Mouse (Mus musculus) heart, postnatal 0 days (tissue): Measurements from ENCODE around the gene Stab2. TPM values are rescaled to one million over a fixed set of nuclear protein-coding genes. Genes with fewer than 3 reads are reported as not detected.

Experiments
- ATAC-seq: fragments of 200-750 bp; cut with Nextera tagmentation; 2 replicates; pipeline ENCODE4 v1.8.0; 2017; ENCODE audit warnings: low read depth, moderate number of reproducible peaks, moderate library complexity; ENCODE audit not compliant: insufficient read depth
- DNase-seq: peaks from one replicate; pipeline ENCODE4 v3.0.0-alpha.2; 2016; ENCODE audit warnings: low spot score
- H3K27ac ChIP-seq: fragments of 300-500 bp; sonication (generic); 2 replicates; pipeline ENCODE4 v1.5.1; 2014; ENCODE audit warnings: low read depth, mild to moderate bottlenecking
- H3K27me3 ChIP-seq: fragments of 300-500 bp; sonication (generic); 2 replicates; pipeline ENCODE4 v1.6.1; 2014; ENCODE audit warnings: low read length, mixed read lengths; ENCODE audit not compliant: control insufficient read depth, insufficient read depth
- H3K36me3 ChIP-seq: fragments of 300-500 bp; sonication (generic); replicated peaks from 2 replicates; pipeline ENCODE4 v1.6.1; 2014; ENCODE audit warnings: low read length, mixed read lengths; ENCODE audit not compliant: control insufficient read depth, insufficient read depth
- H3K4me1 ChIP-seq: fragments of 300-500 bp; sonication (generic); 2 replicates; pipeline ENCODE4 v1.6.1; 2014; ENCODE audit warnings: antibody characterized with exemption; ENCODE audit not compliant: control insufficient read depth, insufficient read depth
- H3K4me2 ChIP-seq: fragments of 300-500 bp; sonication (generic); 2 replicates; pipeline ENCODE4 v1.6.1; 2014; ENCODE audit warnings: low read depth, mild to moderate bottlenecking, low read length, moderate library complexity
- H3K4me3 ChIP-seq: fragments of 300-500 bp; sonication (generic); 2 replicates; pipeline ENCODE4 v1.5.1; 2014; ENCODE audit warnings: low read depth, low read length
- H3K9ac ChIP-seq: fragments of 300-500 bp; sonication (generic); replicated peaks from 2 replicates; pipeline ENCODE4 v1.6.1; 2014; ENCODE audit warnings: low read depth, low read length, mixed read lengths
- H3K9me3 ChIP-seq: fragments of 300-500 bp; sonication (generic); replicated peaks from 2 replicates; pipeline ENCODE4 v1.6.1; 2016; ENCODE audit warnings: low read length; ENCODE audit not compliant: control insufficient read depth
- CTCF ChIP-seq: IDR thresholded peaks from 2 replicates; pipeline ENCODE4 v1.5.1; 2016; ENCODE audit warnings: antibody characterized with exemption, control low read depth, low read depth
- EP300 ChIP-seq: IDR thresholded peaks from 2 replicates; pipeline ENCODE4 v1.6.1; 2016; ENCODE audit warnings: antibody characterized with exemption, low read depth
- WGBS: fragments of 180-500 bp; shearing (Covaris S2); extraction: QIAGEN DNeasy Blood & Tissue Kit; methylation state at CpG from one replicate; pipeline ENCODE4 v1.1.7; 2014; 5-methylcytosine and 5-hydroxymethylcytosine counted together
- polyA plus RNA-seq: library from polyadenylated mRNA; unstranded; fragments of >200 nt; fragmentation: Nextera tagmentation; extraction: Ambion mirVana; gene quantifications from 2 replicates; pipeline ENCODE4 v1.2.1, GENCODE M21; 2015
- total RNA-seq: library from RNA; depleted of rRNA; stranded (reverse); fragments of >200 nt; gene quantifications from 2 replicates; pipeline ENCODE4 v1.2.3, GENCODE M21; 2014; ENCODE audit warnings: low replicate concordance

Stab2 gene
- total and polyA plus RNA-seq, 2 experiments from 2014 or later = 0.22 to 3.9 TPM

GRCm38 (mm10) chr10:86807362-86807761, 200.5 kb downstream of the Stab2 start:
- H3K9me3 ChIP-seq = no peaks in the 10 kb centered on the region
- H3K4me1 ChIP-seq = peaks cover 17% of the 10 kb centered on the region; the same call in 1 of the 2 replicates
- H3K9ac ChIP-seq = no peak overlapping the region
- H3K4me3 ChIP-seq = no peak overlapping the region
- no peaks in the 10 kb centered on the region for H3K27me3 ChIP-seq
- ATAC-seq (no peak), DNase-seq (no peak)
- TF ChIP-seq CTCF (no peak), EP300 (no peak; the same call in 1 of the 2 replicates)
- no peak overlapping the region for H3K4me2 ChIP-seq
- peak overlapping the region; percentile 56; the same call in 1 of the 2 replicates for H3K27ac ChIP-seq
- WGBS = 100% methylated on average over 1 of the region's 1 CpGs
- H3K36me3 ChIP-seq = peaks cover 10% of the 10 kb centered on the region; the same call in 1 of the 2 replicates

GRCm38 (mm10) chr10:86796073-86796741, 211.6 kb downstream of the Stab2 start:
- H3K4me3 ChIP-seq = no peak overlapping the region
- peaks cover 41% of the 10 kb centered on the region for H3K4me1 ChIP-seq
- H3K9ac ChIP-seq = 0 out of 2 replicates have a peak overlapping the region, but pooled peaks have one; percentile 28
- H3K27me3 ChIP-seq = no peaks in the 10 kb centered on the region
- DNase-seq (no peak), ATAC-seq (no peak)
- WGBS = 87% methylated on average over 5 of the region's 5 CpGs
- TF ChIP-seq CTCF (no peak), EP300 (no peak)
- H3K36me3 ChIP-seq = no peaks in the 10 kb centered on the region
- no peak overlapping the region for H3K4me2 ChIP-seq
- peak overlapping the region; percentile 94 for H3K27ac ChIP-seq
- no peaks in the 10 kb centered on the region for H3K9me3 ChIP-seq

- peak overlapping the region; percentile 28; the same call in 1 of the 2 replicates for H3K9ac ChIP-seq
- H3K4me2 ChIP-seq = peak overlapping the region; percentile 25; the same call in 1 of the 2 replicates
- no peak overlapping the region for H3K4me3 ChIP-seq
- 46% methylated on average over 9 of the region's 9 CpGs for WGBS
- TF ChIP-seq CTCF = no peak
- TF ChIP-seq EP300 = no peak
- no peaks in the 10 kb centered on the region for H3K27me3 ChIP-seq
- no peaks in the 10 kb centered on the region for H3K9me3 ChIP-seq
- DNase-seq (peak; percentile 69), ATAC-seq (peak; percentile 70)
- peak overlapping the region; percentile 94 for H3K27ac ChIP-seq
- H3K4me1 ChIP-seq = peaks cover 44% of the 10 kb centered on the region
- no peaks in the 10 kb centered on the region for H3K36me3 ChIP-seq
Measured at GRCm38 (mm10) chr10:86794794-86795535, 212.9 kb downstream of the Stab2 start.

GRCm38 (mm10) chr10:86794196-86794595, 213.6 kb downstream of the Stab2 start:
- no peak for DNase-seq
- ATAC-seq = no peak
- no peak for TF ChIP-seq CTCF
- no peak for TF ChIP-seq EP300
- Histone ChIP-seq H3K4me1 (peaks cover 44% of the 10 kb centered on the region), H3K9me3 (no peaks in the 10 kb centered on the region), H3K9ac (no peak overlapping the region), H3K4me3 (no peak overlapping the region), H3K27ac (peak overlapping the region; percentile 94), H3K4me2 (no peak overlapping the region), H3K36me3 (no peaks in the 10 kb centered on the region), H3K27me3 (no peaks in the 10 kb centered on the region)
- WGBS = 85% methylated on average over 4 of the region's 4 CpGs

- Histone ChIP-seq H3K4me2 (no peak overlapping the region), H3K4me3 (no peak overlapping the region), H3K9ac (peak overlapping the region; percentile 34; the same call in 1 of the 2 replicates), H3K9me3 (no peaks in the 10 kb centered on the region), H3K27me3 (no peaks in the 10 kb centered on the region), H3K4me1 (peaks cover 44% of the 10 kb centered on the region), H3K27ac (peak overlapping the region; percentile 94), H3K36me3 (no peaks in the 10 kb centered on the region)
- ATAC-seq = peak; percentile 81
- TF ChIP-seq EP300 = 0 out of 2 replicates have a peak, but pooled peaks have one; percentile 20
- no peak for TF ChIP-seq CTCF
- DNase-seq = peak; percentile 76
- 30% methylated on average over 2 of the region's 2 CpGs for WGBS
Measured at GRCm38 (mm10) chr10:86793509-86793951, 214.3 kb downstream of the Stab2 start.
